In the genomic region with DNA sequence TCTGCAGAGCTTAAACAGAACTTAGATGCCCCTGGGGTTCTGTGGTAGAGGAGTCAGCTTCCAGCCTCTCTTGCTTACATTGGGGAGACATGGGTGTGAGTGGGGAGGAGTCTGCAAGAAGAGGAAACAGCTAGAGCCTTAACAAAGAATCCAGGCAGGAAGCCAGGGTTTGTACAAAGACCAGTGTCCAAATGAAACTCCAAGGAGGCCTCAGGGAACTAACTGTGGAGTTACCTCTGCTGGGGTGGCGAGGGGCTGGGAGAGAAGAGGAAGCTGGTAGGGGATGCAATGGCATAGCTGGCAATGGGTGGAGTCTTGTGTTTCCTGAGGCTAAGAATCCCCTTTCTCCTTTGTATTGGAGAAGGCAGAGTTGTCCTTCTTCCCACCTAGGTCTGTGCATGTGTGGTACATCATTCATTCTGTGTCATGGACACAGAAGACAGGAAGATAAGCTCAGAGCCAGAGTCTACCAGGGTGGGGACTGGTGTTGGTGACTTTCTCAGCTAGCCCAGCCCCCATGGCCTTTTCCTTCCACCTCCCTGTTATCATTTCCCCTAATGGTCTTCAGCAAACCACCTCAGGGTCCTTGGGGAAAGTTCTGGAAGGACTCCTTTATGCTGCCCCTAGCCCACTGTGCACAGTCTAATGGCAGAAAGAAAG, we compare ENCODE assay signal across 10 mouse cellular contexts. TPM values are rescaled to one million over a fixed set of nuclear protein-coding genes. Genes with fewer than 3 reads are reported as not detected.
DNase-seq lines count a peak whose midpoint lies in the region; ATAC-seq and TF ChIP-seq lines count a peak whose summit lies in the region.
"Had no signal": no experiment of that assay in that cellular context is flagged by ENCODE, and none has a peak within 500 bp of the region (broad histone marks: within the 10 kb centered on the region; RNA-seq: fewer than 3 reads in every experiment).

No protein-coding gene starts in this region.

- peak; percentile 24 for DNase-seq in adrenal gland, postnatal 14 days
- no peak for DNase-seq in adrenal gland, postnatal 25 days
- DNase-seq in embryonic facial prominence, embryonic 14.5 days (ENCODE audit: low spot score) = peak; percentile 67
- peak; percentile 78 for DNase-seq in lung, postnatal 0 days (ENCODE audit: low spot score)
- DNase-seq in ovary, postnatal 36 days (ENCODE audit: low spot score) = no peak
- DNase-seq in cerebellum, postnatal 10 days = no peak
- DNase-seq: midbrain, embryonic 14.5 days had no signal

- no peak for TF ChIP-seq CTCF in lung, postnatal 0 days (IDR thresholded peaks at IDR 0.05)

- H3K9ac ChIP-seq in embryonic facial prominence, embryonic 14.5 days (ENCODE audit: low read depth, low read length) = no peak overlapping the region
- H3K9ac ChIP-seq in kidney, embryonic 14.5 days (ENCODE audit: low read depth, low read length) = no peak overlapping the region
- no peak overlapping the region for H3K9ac ChIP-seq in lung, postnatal 0 days (replicated peaks; ENCODE audit: low read depth)
- H3K9ac ChIP-seq in forebrain, embryonic 15.5 days (replicated peaks) = no peak overlapping the region
- H3K9ac ChIP-seq: embryonic facial prominence, embryonic 13.5 days had no signal

- peak; percentile 35 for ATAC-seq in embryonic facial prominence, embryonic 14.5 days (ENCODE audit: low read depth)
- ATAC-seq in kidney, embryonic 14.5 days (ENCODE audit: low FRiP score, low TSS enrichment) = no peak
- ATAC-seq in lung, postnatal 0 days = peak; percentile 79
- ATAC-seq in forebrain, embryonic 15.5 days (replicated peaks) = no peak

- H3K4me2 ChIP-seq in embryonic facial prominence, embryonic 14.5 days (ENCODE audit: low read depth, low read length) = no peak overlapping the region
- H3K4me2 ChIP-seq in kidney, embryonic 14.5 days (replicated peaks; ENCODE audit: low read depth, low read length) = no peak overlapping the region
- H3K4me2 ChIP-seq in lung, postnatal 0 days (replicated peaks; ENCODE audit: low read depth, low read length) = no peak overlapping the region
- H3K4me2 ChIP-seq in forebrain, embryonic 15.5 days (replicated peaks) = no peak overlapping the region
- H3K4me2 ChIP-seq: embryonic facial prominence, embryonic 13.5 days had no signal

- H3K9me3 ChIP-seq in embryonic facial prominence, embryonic 14.5 days (ENCODE audit: control insufficient read depth, low read length) = no peaks in the 10 kb centered on the region
- H3K9me3 ChIP-seq in kidney, embryonic 14.5 days (ENCODE audit: control insufficient read depth, low read length) = no peaks in the 10 kb centered on the region
- H3K9me3 ChIP-seq in lung, postnatal 0 days (ENCODE audit: low read length) = no peaks in the 10 kb centered on the region
- H3K9me3 ChIP-seq in forebrain, embryonic 15.5 days = no peaks in the 10 kb centered on the region
- H3K9me3 ChIP-seq: embryonic facial prominence, embryonic 13.5 days had no signal

- no peaks in the 10 kb centered on the region for H3K36me3 ChIP-seq in embryonic facial prominence, embryonic 14.5 days (ENCODE audit: control insufficient read depth, insufficient read depth, low read length)
- no peaks in the 10 kb centered on the region for H3K36me3 ChIP-seq in kidney, embryonic 14.5 days (ENCODE audit: control insufficient read depth, insufficient read depth, low read length)
- no peaks in the 10 kb centered on the region for H3K36me3 ChIP-seq in lung, postnatal 0 days (ENCODE audit: insufficient read depth, low read length)
- H3K36me3 ChIP-seq in forebrain, embryonic 15.5 days = no peaks in the 10 kb centered on the region
- H3K36me3 ChIP-seq: embryonic facial prominence, embryonic 13.5 days had no signal

- no peak overlapping the region for H3K4me3 ChIP-seq in embryonic facial prominence, embryonic 14.5 days (ENCODE audit: low read depth, low read length)
- no peak overlapping the region for H3K4me3 ChIP-seq in kidney, embryonic 14.5 days (ENCODE audit: low read length)
- no peak overlapping the region for H3K4me3 ChIP-seq in lung, postnatal 0 days (ENCODE audit: low read depth, low read length)
- no peak overlapping the region for H3K4me3 ChIP-seq in forebrain, embryonic 15.5 days
- H3K4me3 ChIP-seq: embryonic facial prominence, embryonic 13.5 days had no signal

- H3K27ac ChIP-seq in embryonic facial prominence, embryonic 14.5 days (replicated peaks; ENCODE audit: low read depth, low read length) = no peak overlapping the region
- H3K27ac ChIP-seq in kidney, embryonic 14.5 days (ENCODE audit: low read depth, low read length) = 0 out of 2 replicates have a peak overlapping the region, but pooled peaks have one; percentile 6
- peak overlapping the region; percentile 90 for H3K27ac ChIP-seq in lung, postnatal 0 days (ENCODE audit: low read length)
- no peak overlapping the region for H3K27ac ChIP-seq in forebrain, embryonic 15.5 days (replicated peaks)
- H3K27ac ChIP-seq: embryonic facial prominence, embryonic 13.5 days had no signal

- H3K4me1 ChIP-seq in embryonic facial prominence, embryonic 14.5 days (ENCODE audit: control insufficient read depth, insufficient read depth, low read length) = peaks cover 9% of the 10 kb centered on the region
- peaks cover 12% of the 10 kb centered on the region; the same call in 1 of the 2 replicates for H3K4me1 ChIP-seq in kidney, embryonic 14.5 days (ENCODE audit: control insufficient read depth, insufficient read depth, low read length)
- H3K4me1 ChIP-seq in lung, postnatal 0 days (ENCODE audit: insufficient read depth, low read depth, low read length) = peaks cover 7% of the 10 kb centered on the region; the same call in 1 of the 2 replicates
- peaks cover 15% of the 10 kb centered on the region for H3K4me1 ChIP-seq in forebrain, embryonic 15.5 days

- WGBS in embryonic facial prominence, embryonic 14.5 days = 57% methylated on average over 1 of the region's 1 CpGs
- WGBS in kidney, embryonic 14.5 days = 75% methylated on average over 1 of the region's 1 CpGs
- WGBS in lung, postnatal 0 days = 29% methylated on average over 1 of the region's 1 CpGs
- WGBS in forebrain, embryonic 15.5 days = 60% methylated on average over 1 of the region's 1 CpGs

- TF ChIP-seq EP300 in lung, postnatal 0 days (IDR thresholded peaks at IDR 0.05) = peak; percentile 78

- no peaks in the 10 kb centered on the region for H3K27me3 ChIP-seq in embryonic facial prominence, embryonic 14.5 days (replicated peaks; ENCODE audit: control insufficient read depth, insufficient read depth, low read length)
- no peaks in the 10 kb centered on the region for H3K27me3 ChIP-seq in kidney, embryonic 14.5 days (ENCODE audit: control insufficient read depth, insufficient read depth, low read length)
- no peaks in the 10 kb centered on the region for H3K27me3 ChIP-seq in lung, postnatal 0 days (replicated peaks; ENCODE audit: insufficient read depth, low read length)
- no peaks in the 10 kb centered on the region for H3K27me3 ChIP-seq in forebrain, embryonic 15.5 days
- H3K27me3 ChIP-seq: embryonic facial prominence, embryonic 13.5 days had no signal

RNA-seq across cellular contexts. Expression of a gene that starts 28.9 kb away (rescaled TPM):
- 49.5 and 49.6 TPM in 2 replicates for total RNA-seq in adrenal gland, postnatal 14 days (2021)
- total RNA-seq in adrenal gland, postnatal 25 days (2021) = 36.3 and 41.7 TPM in 2 replicates
- polyA plus RNA-seq in embryonic facial prominence, embryonic 14.5 days (2014; fragmentation: Nextera tagmentation; extraction: Ambion mirVana) = 6.2 and 7.6 TPM in 2 replicates
- polyA plus RNA-seq in kidney, embryonic 14.5 days (2014; fragmentation: Nextera tagmentation; extraction: Ambion mirVana) = 34.6 and 41.0 TPM in 2 replicates
- polyA plus RNA-seq in lung, postnatal 0 days (2015; fragmentation: Nextera tagmentation; extraction: Ambion mirVana) = 56.8 and 58.6 TPM in 2 replicates
- 11.5 and 12.7 TPM in 2 replicates for polyA plus RNA-seq in forebrain, embryonic 15.5 days (2015; fragmentation: Nextera tagmentation; extraction: Ambion mirVana)

Comparison
In these comparisons a context has a peak if more than half of its experiments do, and no peak if none do; other contexts are left out.
1. DNase-seq: peak in adrenal gland, postnatal 14 days (single experiment), embryonic facial prominence, embryonic 14.5 days (single experiment) and lung, postnatal 0 days (single experiment); none in adrenal gland, postnatal 25 days (single experiment), ovary, postnatal 36 days (single experiment) and cerebellum, postnatal 10 days (0 of 2).
2. ATAC-seq: peak in embryonic facial prominence, embryonic 14.5 days (single experiment) and lung, postnatal 0 days (single experiment); none in kidney, embryonic 14.5 days (single experiment) and forebrain, embryonic 15.5 days (single experiment).
3. H3K27ac ChIP-seq: peak in kidney, embryonic 14.5 days (single experiment) and lung, postnatal 0 days (single experiment); none in embryonic facial prominence, embryonic 14.5 days (single experiment) and forebrain, embryonic 15.5 days (single experiment).